13 mouse cellular contexts compared by ENCODE assay signal in the genomic region with DNA sequence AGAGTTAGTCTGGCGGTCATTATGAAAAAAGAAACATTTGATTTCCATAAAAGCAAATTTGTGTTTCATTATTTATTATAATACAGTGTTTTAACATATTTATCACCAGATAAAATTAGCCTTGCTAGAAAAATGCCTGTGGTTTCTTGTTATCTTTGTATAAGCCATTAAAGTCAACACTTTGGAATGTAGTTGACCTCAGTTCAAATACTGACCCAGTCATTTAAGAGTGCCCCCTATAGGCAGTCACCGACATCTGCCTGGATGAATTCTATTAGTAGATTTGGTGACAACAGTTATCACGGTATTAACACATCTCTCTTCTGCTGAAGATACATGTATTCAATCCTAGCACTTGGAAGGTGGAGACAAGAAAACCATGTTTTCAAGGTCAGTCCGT.
A peak's percentile ranks its signal among the peaks of the same experiment; 100 is the strongest.
DNase-seq lines count a peak whose midpoint lies in the region; ATAC-seq and TF ChIP-seq lines count a peak whose summit lies in the region.
"Had no signal": no experiment of that assay in that cellular context is flagged by ENCODE, and none has a peak within 500 bp of the region (broad histone marks: within the 10 kb centered on the region; RNA-seq: fewer than 3 reads in every experiment).

No protein-coding gene starts in this region.

- H3K27me3 ChIP-seq in kidney, embryonic 14.5 days (ENCODE audit: control insufficient read depth, insufficient read depth, low read length), result no peaks in the 10 kb centered on the region
- H3K27me3 ChIP-seq in lung, embryonic 16.5 days (ENCODE audit: control insufficient read depth, insufficient read depth, low read depth, low read length), result no peaks in the 10 kb centered on the region
- no peaks in the 10 kb centered on the region for H3K27me3 ChIP-seq in stomach, embryonic 16.5 days (ENCODE audit: control insufficient read depth, insufficient read depth, low read length)
- H3K27me3 ChIP-seq: embryonic facial prominence, embryonic 15.5 days; midbrain, embryonic 13.5 days had no signal

- H3K36me3 ChIP-seq in kidney, embryonic 14.5 days (ENCODE audit: control insufficient read depth, insufficient read depth, low read length), result no peaks in the 10 kb centered on the region
- H3K36me3 ChIP-seq in lung, embryonic 16.5 days (ENCODE audit: control insufficient read depth, insufficient read depth, low read length), result no peaks in the 10 kb centered on the region
- H3K36me3 ChIP-seq in stomach, embryonic 16.5 days (ENCODE audit: control insufficient read depth, insufficient read depth, low read length), result no peaks in the 10 kb centered on the region
- H3K36me3 ChIP-seq: embryonic facial prominence, embryonic 15.5 days; midbrain, embryonic 13.5 days had no signal

- H3K9ac ChIP-seq in kidney, embryonic 14.5 days (ENCODE audit: low read depth, low read length), result no peak overlapping the region
- H3K9ac ChIP-seq in lung, embryonic 16.5 days (ENCODE audit: low read length), result no peak overlapping the region
- no peak overlapping the region for H3K9ac ChIP-seq in stomach, embryonic 16.5 days (ENCODE audit: low read length)
- H3K9ac ChIP-seq: embryonic facial prominence, embryonic 15.5 days; midbrain, embryonic 13.5 days had no signal

- intact Hi-C loops in gastrocnemius, adult 2 months (cut with DNase I), result no loop called here

- peak; percentile 18; the same call in 1 of the 2 replicates for TF ChIP-seq CTCF in gastrocnemius, adult 2 months (IDR thresholded peaks at IDR 0.05)
- no peak for TF ChIP-seq CTCF in lung, adult 2 months (IDR thresholded peaks at IDR 0.05; ENCODE audit: insufficient read depth, low read length)

- no peak for DNase-seq in gastrocnemius, adult 2 months
- no peak for DNase-seq in gastrocnemius, adult 18-20 months (ENCODE audit: low spot score)
- DNase-seq in kidney, adult 8-10 months, result no peak
- no peak for DNase-seq in lung, adult 2 months
- DNase-seq in c-Kit-positive CD71-positive TER-119-positive erythroid progenitor cells, embryonic 14.5 days (ENCODE audit: low spot score), result no peak
- DNase-seq: adrenal gland, adult 8-10 months; cerebellum, adult 9-11 months had no signal

- H3K9me3 ChIP-seq in kidney, embryonic 14.5 days (ENCODE audit: control insufficient read depth, low read length), result no peaks in the 10 kb centered on the region
- no peaks in the 10 kb centered on the region for H3K9me3 ChIP-seq in lung, embryonic 16.5 days (ENCODE audit: control insufficient read depth, low read length)
- no peaks in the 10 kb centered on the region for H3K9me3 ChIP-seq in stomach, embryonic 16.5 days (replicated peaks; ENCODE audit: control insufficient read depth, low read length)
- H3K9me3 ChIP-seq: embryonic facial prominence, embryonic 15.5 days; midbrain, embryonic 13.5 days had no signal

- ATAC-seq in kidney, embryonic 14.5 days (ENCODE audit: low FRiP score, low TSS enrichment), result no peak
- no peak for ATAC-seq in lung, embryonic 16.5 days (ENCODE audit: low read depth)
- no peak for ATAC-seq in stomach, embryonic 16.5 days (ENCODE audit: insufficient read depth, low FRiP score)
- ATAC-seq: hindbrain, postnatal 0 days; midbrain, embryonic 13.5 days had no signal

- peak overlapping the region; percentile 20; the same call in 1 of the 2 replicates for H3K27ac ChIP-seq in gastrocnemius, adult 2 months
- H3K27ac ChIP-seq in kidney, embryonic 14.5 days (ENCODE audit: low read depth, low read length), result peak overlapping the region; percentile 87
- peak overlapping the region; percentile 90 for H3K27ac ChIP-seq in lung, embryonic 16.5 days (ENCODE audit: low read length)
- H3K27ac ChIP-seq in stomach, embryonic 16.5 days (ENCODE audit: low read length), result peak overlapping the region; percentile 60; the same call in 1 of the 2 replicates
- H3K27ac ChIP-seq: embryonic facial prominence, embryonic 15.5 days; hindbrain, postnatal 0 days; midbrain, embryonic 13.5 days had no signal

- H3K4me2 ChIP-seq in kidney, embryonic 14.5 days (replicated peaks; ENCODE audit: low read depth, low read length), result no peak overlapping the region
- H3K4me2 ChIP-seq in lung, embryonic 16.5 days (ENCODE audit: low read depth, low read length), result peak overlapping the region; percentile 24; the same call in 1 of the 2 replicates
- no peak overlapping the region for H3K4me2 ChIP-seq in stomach, embryonic 16.5 days (ENCODE audit: low read depth, low read length)
- H3K4me2 ChIP-seq: embryonic facial prominence, embryonic 15.5 days; midbrain, embryonic 13.5 days had no signal

- H3K4me3 ChIP-seq in gastrocnemius, adult 2 months, result no peak overlapping the region
- no peak overlapping the region for H3K4me3 ChIP-seq in kidney, embryonic 14.5 days (ENCODE audit: low read length)
- no peak overlapping the region for H3K4me3 ChIP-seq in lung, embryonic 16.5 days (ENCODE audit: low read length)
- H3K4me3 ChIP-seq in lung, adult 2 months (replicated peaks; ENCODE audit: extremely low read depth, low read depth, low read length), result no peak overlapping the region
- no peak overlapping the region for H3K4me3 ChIP-seq in stomach, embryonic 16.5 days (replicated peaks; ENCODE audit: low read length)
- H3K4me3 ChIP-seq: embryonic facial prominence, embryonic 15.5 days; midbrain, embryonic 13.5 days had no signal

- H3K4me1 ChIP-seq in kidney, embryonic 14.5 days (ENCODE audit: control insufficient read depth, insufficient read depth, low read length), result peaks cover 10% of the 10 kb centered on the region
- peaks cover 22% of the 10 kb centered on the region for H3K4me1 ChIP-seq in lung, embryonic 16.5 days (replicated peaks; ENCODE audit: control insufficient read depth, insufficient read depth, low read length)
- peaks cover 12% of the 10 kb centered on the region for H3K4me1 ChIP-seq in lung, adult 2 months (ENCODE audit: control insufficient read depth, insufficient read depth, low read length)
- H3K4me1 ChIP-seq in stomach, embryonic 16.5 days (ENCODE audit: control insufficient read depth, insufficient read depth, low read length), result peaks cover 21% of the 10 kb centered on the region
- H3K4me1 ChIP-seq: midbrain, embryonic 13.5 days had no signal

- WGBS in kidney, embryonic 14.5 days, result 65% methylated on average over 4 of the region's 4 CpGs
- 49% methylated on average over 4 of the region's 4 CpGs for WGBS in lung, embryonic 16.5 days
- 56% methylated on average over 4 of the region's 4 CpGs for WGBS in lung, adult 2 months
- 59% methylated on average over 4 of the region's 4 CpGs for WGBS in stomach, embryonic 16.5 days

- TF ChIP-seq POLR2A in lung, adult 2 months (IDR thresholded peaks at IDR 0.05; ENCODE audit: borderline replicate concordance, extremely low read depth, low read depth, low read length), result no peak

Comparison
In these comparisons a context has a peak if more than half of its experiments do, and no peak if none do; other contexts are left out.
1. H3K27ac ChIP-seq: peak in every context shown above with its lines; median percentile 90 in lung, embryonic 16.5 days; 87 in kidney, embryonic 14.5 days; 60 in stomach, embryonic 16.5 days; 20 in gastrocnemius, adult 2 months.